Mouse (Mus musculus): ENCODE data around the gene Srsf11. TPM values are rescaled to one million over a fixed set of nuclear protein-coding genes. Genes with fewer than 3 reads are reported as not detected.

Gene Srsf11
- polyA plus RNA-seq, 1 experiment from 2014 or later = 338 TPM

Other genes starting within 250 kb of the Srsf11 start
- 32.6 and 33.8 TPM in 2 replicates for gene Cth, start 111.6 kb downstream of the Srsf11 start, polyA plus RNA-seq (2014; fragmentation: Nextera tagmentation; extraction: Ambion mirVana)
- 21.7 and 26.4 TPM in 2 replicates for gene Ankrd13c, start 89.4 kb downstream of the Srsf11 start, polyA plus RNA-seq (2014; fragmentation: Nextera tagmentation; extraction: Ambion mirVana)
- 52.7 and 66.5 TPM in 2 replicates for gene Lrrc40, start within 50 bp of the Srsf11 start, polyA plus RNA-seq (2014; fragmentation: Nextera tagmentation; extraction: Ambion mirVana)

All from kidney, embryonic 14.5 days (tissue).